Mouse (Mus musculus) cerebellum, postnatal 36 days (tissue): Measurements from ENCODE around the gene Fubp1.

Source experiments
- DNase-seq, 2 experiments: peaks; one replicate each; pipeline ENCODE4 v3.0.0; 2021 to 2022; ENCODE audit warnings: mixed read lengths in 2 of 2

Fubp1 gene

DNA sequence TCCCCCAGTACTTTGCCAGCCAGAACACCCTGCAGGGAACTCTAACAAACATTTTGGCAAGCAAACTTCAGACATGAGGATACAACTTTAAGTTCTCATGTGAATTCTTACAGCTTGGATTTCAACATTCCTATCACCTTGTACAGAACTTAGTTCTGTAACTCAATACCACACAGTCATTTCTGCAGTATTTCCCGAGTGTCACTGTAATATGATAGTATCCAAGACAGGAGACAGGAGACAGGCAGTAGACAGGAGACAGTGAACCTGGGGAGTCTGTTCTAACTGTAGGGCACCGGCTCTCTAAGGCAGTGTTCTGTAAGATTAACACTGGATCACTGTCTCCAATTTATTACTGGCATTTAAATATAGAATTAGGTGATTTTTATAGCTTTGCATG lies 68.2 kb downstream of the Fubp1 start:
- DNase-seq, result no peak

GRCm38 (mm10) chr3:152282126-152282525 lies 71.9 kb downstream of the Fubp1 start:
- no peak for DNase-seq

GRCm38 (mm10) chr3:152284306-152284705 lies 74.1 kb downstream of the Fubp1 start:
- no peak for DNase-seq

GRCm38 (mm10) chr3:152284759-152285158 lies 74.5 kb downstream of the Fubp1 start:
- DNase-seq, result no peak
